Mouse (Mus musculus) G1E (cell line): Measurements from ENCODE around the gene Wnt7b.

ENCODE experiments used
- CTCF ChIP-seq: IDR thresholded peaks from 2 replicates; pipeline ENCODE4 v1.5.1; 2012; ENCODE audit warnings: low read depth, low read length, inconsistent platforms, mixed read lengths
- GATA1 ChIP-seq: IDR thresholded peaks from 2 replicates; pipeline ENCODE4 v1.6.1; 2012; ENCODE audit warnings: borderline replicate concordance, low read length, inconsistent platforms, mixed read lengths
- TAL1 ChIP-seq: conservative IDR thresholded peaks from 2 replicates; pipeline ENCODE4 v1.6.1; 2012; ENCODE audit warnings: low read depth, low read length, inconsistent platforms, mixed read lengths

DNA sequence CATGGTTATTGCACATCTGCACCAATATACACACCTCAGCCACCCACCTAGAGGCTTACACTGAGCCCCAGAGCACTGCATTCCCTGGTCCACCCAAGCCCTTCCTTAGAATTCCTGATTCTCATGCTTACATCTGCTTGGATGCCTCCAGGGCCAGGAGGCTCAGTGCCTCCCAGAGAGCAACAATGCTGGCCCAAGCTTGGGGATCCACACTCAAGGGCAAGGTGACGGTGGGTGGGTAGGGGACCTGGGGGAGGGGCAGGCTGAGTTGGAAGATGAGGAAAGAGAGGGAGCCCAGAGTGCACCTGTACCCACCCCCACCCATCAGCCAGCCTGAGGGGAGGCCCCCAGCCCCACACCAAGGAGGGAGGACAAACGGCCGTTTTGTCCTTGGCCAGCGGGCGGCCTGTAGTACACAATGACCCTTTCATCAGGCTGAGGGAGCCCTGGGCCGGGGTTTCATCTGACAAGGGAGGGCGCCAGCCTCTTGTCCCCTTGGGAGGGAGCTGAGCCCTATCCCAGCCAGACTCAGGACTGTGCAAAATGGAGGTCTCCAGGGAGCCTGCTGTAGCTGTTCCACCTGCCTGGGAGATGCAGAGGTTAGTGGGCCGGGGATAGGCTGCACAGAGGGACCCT, 9.5 kb downstream of the Wnt7b start:
- TF ChIP-seq GATA1 (no peak), CTCF (no peak), TAL1 (no peak)
